Mouse (Mus musculus): ENCODE results near the gene Ccdc194. TPM values are rescaled to one million over a fixed set of nuclear protein-coding genes. Genes with fewer than 3 reads are reported as not detected.

Gene Ccdc194
- total RNA-seq, 2 experiments from 2014 or later, result not detected

DNA sequence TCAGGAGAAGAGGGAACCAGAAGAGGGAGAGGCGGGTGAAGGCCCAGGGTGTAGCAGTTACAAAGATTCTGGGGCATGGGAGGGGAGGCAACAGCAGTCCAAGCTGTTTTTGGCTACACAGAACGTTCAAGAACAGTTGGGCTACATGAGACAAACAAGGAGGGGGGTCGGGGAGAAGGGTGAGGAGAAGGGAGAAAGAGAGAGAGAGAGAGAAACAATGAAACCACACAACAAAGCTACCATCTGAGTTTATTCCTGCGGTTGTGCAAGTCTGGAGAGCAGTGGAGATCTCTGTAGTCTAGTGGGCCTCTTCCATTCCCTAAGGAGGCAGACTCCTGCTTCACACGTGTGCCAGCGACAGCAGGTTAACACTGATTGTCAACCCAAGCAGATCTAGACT is 28.5 kb upstream of the Ccdc194 start:
- DNase-seq, result no peak

DNA sequence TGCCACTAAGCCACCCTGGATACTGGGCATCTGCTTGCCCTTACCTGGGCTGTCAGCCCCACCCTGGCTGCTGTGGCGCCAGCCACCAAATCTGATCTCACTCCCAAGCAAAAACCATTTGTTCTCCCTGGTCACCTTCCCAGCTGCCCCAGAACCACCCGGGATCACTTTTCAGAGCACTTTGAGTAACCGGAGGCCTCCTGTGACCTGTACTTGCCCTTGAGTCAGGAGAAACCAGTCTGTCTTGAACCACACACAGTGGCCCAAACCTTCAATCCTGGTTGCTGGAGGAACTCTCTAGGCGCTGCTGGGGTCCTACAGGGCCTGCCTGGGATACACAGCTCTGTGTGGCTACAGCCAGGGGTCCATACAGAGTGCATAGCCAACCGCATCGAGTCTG is 27.3 kb upstream of the Ccdc194 start:
- DNase-seq, result no peak

DNA sequence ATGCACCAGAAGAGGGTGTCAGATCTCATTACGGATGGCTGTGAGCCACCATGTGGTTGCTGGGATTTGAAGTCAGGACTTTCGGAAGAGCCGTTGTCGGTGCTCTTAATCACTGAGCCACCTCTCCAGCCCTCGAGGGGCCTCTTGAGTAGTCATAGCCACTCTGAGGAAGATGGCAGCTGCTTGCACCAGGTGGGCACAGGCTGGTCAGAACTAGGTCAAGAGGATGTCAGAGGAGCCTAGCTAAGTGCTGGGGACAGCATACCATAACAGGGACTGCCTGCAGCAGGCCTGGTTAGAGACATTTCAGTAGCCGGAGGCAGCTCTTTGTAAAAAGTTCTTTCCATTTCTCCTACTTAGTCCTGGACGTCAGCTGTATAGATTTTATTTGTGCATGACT is 25.2 kb upstream of the Ccdc194 start:
- DNase-seq, result no peak

DNA sequence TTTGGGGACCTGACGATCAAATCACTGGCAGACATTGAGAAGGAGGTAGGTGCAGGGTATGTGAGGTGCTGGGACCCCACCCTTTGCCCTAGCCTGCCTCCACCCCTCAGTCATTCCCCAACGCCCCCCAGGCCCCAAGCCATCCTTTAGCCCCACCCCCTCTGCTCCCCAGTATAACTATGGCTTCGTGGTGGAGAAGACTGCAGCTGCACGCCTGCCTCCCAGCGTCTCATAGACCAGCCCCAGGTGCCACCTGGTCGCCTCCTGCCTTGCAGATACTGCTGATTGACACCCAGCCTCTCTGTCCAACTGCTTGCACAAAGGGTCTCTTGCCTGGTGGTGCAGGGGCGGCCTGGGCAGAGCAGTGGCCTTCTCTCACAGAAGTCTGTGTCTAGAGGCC is 22.1 kb upstream of the Ccdc194 start:
- DNase-seq, result no peak

DNA sequence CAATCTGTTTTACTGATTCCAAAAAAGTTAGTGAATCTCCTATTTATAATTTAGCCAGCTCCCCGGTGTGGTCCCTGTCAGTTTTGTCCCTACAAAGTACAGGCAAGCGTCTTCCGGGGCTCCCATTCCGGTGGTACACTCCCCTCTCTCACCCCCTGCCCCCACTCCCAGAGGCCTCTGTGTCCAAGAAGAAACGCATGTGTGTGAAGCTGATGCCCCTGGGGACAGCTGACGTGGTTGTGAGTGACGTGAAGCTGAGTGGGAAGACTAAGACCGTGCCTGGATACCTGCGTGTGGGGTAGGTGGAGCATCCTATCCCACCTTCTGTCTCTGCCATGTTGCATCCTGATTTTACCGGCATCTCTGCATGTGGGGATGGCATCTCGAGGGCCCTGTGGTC is 19.5 kb upstream of the Ccdc194 start:
- DNase-seq, result no peak

DNA sequence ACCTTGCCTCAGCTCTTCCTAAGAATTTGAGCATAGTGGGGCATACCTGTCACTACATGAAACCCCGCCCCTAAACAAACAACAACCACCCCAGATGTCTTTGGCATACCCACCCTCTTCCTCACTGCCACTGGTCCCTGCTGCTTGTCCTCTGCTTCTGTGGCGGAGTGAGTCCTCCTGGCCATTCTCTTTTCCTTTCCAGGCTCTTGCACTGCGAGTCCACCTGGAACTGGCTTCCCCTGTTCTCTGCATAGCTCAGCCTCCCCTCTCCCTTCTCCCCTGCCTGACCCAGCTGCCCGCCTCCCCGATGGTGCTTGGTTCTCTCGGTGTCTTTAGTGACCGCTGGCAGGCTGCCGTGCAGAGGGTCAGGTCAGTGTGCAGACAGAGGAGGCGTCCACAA is 18.2 kb upstream of the Ccdc194 start:
- no peak for DNase-seq

DNA sequence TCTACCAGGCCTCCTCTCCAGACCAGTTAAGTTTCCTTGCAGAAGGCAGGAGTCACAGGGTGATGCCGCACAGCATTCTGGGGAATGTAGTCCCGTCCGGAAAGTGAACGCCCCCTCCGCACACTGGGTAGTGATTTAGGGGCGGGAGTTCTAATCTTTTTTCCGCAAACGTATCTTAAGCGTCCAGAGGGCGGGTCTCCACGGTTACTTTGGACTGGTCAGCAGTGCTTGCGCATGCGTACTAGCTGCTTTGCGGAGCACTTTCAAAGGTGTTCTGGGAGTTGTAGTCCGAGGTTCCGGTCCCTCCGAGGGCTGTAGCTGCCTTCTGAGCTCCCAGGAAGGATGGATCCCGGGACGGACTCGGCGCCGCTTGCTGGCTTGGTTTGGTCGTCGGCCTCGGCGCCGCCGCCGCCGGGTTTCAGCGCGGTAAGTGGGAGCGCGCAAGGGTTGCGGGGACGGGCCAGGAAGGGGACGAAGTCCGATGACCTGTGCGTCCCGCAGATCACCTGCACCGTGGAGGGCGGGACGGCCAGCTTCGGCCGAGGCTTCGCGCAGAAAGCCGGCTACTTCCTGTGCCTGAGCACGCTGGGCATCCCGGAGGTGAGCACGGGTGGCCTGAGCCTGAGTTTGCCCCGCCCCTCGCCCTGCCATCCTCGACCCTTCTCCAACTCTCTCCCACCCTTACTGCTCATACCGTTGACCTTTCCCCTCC is 17.3 kb upstream of the Ccdc194 start, which contains the start of gene Mvb12a:
Gene Mvb12a, plus strand, starts transcription at position 291 of the 712 bp plus-strand sequence.
- peak; percentile 96 for DNase-seq

DNA sequence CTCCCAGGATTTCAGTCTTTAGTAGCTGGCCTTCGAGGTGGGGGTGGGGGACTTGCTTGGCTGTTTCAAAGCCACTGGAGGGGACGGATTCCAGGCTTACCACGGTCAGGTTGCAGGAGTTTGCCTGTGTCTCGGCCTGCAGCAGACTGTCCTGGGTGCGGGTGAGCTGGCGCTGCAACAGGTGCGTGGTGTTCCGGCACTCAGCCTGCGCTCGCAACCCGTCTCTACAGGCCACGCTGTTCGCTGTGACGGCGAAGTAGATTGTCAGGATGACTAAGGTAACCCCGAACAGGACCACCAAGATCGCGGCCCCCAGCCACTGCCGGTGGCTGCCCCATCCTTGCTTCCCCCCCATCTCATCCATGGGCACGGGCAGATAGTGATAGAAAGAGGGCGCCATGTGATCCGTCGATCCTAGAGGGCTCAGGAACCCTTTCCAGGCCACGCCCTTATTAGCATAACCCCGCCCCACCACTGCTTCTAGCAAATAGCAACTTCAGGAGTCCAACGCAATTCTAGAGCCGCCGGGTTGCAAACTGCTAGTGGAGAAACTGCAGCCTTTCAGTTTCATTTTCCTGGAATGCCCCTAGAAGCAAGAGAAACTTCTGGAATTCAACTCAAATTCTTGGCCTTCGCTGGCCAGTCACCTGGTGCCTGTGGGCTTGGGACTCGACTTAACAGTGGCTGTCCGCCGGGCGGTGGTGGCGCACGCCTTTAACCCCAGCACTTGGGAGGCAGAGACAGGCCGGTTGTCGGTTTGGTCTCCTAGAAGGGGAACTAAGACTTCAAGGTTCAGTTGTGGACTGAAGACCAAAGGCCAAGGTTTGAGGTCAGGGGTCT is 11.7 kb upstream of the Ccdc194 start, which contains the start of gene Bst2:
Gene Bst2, minus strand, starts transcription at position 429 of the 840 bp plus-strand sequence.
- peak; percentile 93 to 95 for DNase-seq

DNA sequence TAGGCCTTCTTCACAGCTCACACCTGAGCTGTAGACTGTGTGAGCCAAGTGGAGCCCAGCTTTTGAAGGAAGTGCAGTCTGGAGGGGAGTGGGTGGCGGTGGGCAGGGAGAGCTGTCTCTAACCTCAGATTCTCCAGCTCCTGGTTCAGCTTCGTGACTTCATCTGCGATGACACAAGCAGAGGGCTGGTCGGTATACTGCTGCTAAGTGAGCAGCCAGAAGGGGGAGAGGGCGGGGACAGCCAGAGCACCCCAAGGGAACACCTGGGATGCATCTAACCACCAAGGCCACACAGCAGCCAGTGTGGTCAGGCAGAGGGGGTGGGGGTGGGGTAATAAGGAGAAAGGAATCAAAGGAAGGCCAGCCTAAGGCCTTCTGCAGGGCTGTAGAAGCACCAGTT is 10.2 kb upstream of the Ccdc194 start:
- DNase-seq, result no peak

DNA sequence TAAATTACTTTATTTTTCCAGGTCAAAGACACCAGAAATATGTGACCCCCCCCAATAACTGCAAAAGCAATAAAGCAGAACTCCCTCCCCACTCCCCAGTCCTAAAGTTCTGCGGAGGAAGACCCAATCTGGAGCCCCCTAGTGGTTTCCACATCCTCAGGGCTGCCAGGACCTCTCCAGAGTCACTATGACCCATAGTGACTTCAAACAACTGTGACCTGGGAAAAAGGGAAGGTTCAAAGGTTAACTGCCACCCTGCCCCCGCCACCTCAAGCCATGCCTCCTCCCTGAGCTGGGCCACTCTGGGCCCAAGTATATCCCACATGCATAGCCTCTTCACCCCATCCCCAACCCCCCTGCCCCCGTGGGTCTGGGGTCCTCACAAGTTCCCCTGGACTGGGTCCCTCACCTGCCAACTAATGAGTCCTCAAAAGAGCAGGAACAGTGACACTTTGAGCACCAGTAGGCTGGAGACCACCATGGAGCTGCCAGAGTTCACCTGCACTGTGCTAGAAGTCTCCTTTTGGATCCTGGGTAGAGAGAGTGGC is 8.8 kb upstream of the Ccdc194 start:
- no peak for DNase-seq

DNA sequence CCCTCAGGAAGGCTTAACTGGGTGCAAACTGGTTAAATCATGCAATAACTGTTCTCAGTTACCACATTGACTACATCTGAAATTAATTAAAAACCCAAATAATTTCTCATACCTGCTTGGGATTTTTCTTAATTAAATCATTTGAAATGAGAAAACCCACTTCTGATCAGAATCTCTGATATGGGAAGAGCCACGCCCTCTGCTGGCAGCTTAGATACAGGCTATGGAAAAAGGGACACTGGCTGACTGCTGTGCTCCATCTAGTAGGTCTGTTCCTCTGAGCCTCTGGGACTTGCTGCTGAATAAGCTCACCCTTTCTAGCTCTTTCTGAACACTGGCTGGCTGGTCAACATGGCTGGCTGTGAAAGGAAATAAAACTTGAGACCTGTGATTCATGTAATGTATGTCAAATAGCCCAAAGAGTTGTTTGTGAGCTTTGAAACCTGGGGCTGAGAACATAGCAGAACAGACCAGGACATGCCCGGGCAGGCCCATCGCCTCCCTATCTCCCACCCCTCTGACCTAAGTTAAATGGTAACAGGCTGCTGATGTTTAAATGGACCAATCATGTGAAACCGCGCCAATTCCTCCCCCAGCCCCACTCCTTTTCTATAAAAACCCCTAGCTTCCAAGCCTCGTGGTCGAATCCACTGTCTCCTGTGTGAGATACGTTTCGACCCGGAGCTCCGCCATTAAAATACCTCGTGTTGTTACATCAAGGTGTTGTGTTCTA is 5.4 kb upstream of the Ccdc194 start:
- DNase-seq, result peak; percentile 37 to 58

DNA sequence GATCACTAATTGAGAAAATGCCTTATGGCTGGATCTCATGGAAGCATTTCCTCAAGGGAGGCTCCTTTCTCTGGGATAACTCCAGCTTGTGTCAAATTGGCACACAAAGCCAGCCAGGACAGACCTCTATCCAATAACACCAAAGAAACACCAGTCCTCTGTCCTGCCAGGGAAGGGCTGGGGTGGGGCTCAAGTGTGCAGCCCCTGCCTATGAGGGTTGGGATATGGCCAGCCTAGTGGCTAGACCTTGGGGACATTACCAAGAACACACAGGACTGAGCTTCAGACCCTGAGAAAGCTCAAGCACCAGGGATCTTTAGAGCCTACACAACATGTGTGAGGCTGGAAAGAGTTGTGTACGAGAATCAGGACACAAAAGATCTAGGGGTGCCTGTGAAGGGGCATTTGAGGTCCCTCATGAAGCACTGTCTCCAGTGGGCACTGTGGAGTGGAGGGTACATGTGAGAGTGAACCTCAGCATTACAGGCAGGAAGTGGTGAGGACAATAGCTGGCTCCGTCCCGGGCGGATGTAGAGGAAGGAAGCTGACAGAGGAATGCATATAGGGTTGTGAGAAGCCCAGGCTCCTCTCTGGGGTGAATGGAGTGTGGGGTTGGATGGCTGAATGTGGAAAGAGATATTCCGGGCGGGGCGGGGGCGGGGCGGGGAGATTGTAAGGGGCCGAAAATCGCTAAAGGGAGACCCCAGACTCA is 3.0 kb upstream of the Ccdc194 start:
- peak in 1 of 2 experiments; percentile 37 for DNase-seq

DNA sequence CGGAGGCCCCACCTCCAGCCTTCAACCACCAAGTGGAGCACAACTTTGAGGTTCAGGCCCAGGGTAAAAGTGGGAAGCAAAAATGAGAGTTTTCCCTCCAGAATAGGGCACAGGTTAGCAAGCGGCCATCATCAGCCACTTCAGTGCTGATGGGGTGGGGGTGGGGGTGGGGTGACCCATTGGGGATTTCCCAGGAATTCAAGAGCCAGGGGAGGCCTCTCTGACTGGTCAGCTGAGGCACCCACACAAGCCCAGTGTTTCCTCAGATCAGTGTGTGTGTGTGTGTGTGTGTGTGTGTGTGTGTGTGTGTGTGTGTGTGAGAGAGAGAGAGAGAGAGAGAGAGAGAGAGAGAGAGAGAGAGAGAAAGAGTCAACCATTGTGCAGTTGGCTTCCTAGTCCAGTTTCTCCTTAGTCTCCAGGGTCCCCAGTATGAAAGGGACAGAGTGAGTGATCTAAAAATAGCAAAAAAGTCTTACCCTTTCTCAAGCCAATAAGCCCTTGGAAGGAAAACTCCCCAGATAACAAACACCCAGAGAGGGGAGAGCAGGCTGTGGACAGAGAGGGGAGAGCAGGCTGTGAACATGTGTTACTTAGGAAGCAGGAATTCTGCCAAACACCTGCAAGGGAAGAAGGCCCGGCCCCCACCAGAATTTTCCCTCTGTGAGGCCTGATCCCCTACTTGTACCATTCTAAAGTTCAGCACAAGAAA is 1.8 kb upstream of the Ccdc194 start:
- no peak for DNase-seq

DNA sequence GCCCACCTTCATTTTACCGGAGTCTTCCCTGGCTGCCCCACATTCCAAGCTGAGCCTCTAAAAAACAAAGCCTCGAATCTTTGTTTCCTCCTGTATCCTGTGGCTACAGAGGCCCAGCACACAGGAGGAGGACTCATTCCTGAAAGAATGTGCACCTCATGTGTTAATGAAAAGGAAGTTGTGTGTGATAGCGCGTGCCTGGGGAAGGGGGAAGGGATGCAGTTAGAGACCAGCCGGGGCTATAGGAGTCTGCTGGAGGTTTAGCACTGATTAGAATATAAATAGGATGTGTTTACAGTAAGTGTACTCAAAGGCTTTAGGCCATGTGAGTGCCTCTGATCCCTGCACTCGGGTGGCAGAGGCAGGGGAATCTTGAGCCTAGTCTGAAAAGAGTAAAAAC is 761 bp upstream of the Ccdc194 start:
- no peak for DNase-seq

DNA sequence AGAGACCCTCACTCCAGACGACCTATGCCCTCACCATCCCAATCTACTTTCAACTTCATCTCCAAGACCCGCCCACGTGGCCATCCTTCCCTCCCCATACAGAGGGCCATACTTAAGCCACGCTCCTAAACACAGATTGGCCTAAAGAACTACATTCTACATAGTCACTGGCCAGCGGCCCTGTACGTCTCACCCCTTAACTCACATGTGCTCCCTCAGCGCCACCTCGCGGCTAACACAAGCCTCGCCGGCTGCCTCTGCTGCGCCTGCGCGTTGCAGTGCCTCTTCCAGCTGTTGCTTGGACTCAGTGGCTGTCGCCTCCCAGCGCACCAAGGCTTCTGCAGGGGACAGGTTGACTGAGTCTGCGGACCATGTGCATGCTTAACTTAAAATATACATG is 3.9 kb downstream of the Ccdc194 start:
- DNase-seq, result peak; percentile 96

DNA sequence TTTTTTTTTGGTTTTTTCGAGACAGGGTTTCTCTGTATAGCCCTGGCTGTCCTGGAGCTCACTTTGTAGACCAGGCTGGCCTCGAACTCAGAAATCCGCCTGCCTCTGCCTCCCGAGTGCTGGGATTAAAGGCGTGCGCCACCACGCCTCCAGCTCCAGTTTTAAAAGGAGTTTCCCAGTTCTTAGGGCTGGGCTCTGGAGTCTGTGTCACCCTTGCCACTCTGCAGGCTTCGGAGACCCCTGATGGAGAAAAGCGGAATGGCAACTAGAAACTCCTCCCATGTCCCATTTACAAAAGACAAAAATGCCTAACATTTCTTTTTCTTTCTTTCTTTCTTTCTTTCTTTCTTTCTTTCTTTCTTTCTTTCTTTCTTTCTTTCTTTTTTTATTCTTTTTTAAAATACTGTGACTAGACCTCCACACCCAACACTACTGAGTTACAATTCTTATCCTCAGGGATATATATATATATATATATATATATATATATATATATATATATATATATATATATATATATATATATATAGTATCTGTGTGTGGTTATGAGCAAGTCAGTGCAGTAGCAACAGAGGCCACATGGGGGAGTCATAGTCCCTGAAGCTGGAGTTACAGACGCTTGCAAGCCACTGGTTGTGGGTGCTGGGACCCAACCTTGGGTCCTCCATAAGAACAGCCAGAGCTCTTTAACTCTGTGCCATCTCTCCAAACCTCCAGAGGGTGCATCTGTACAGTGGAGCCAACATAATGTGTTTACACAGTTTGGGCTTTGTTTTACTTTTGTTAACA is 6.3 kb downstream of the Ccdc194 start:
- peak; percentile 71 to 81 for DNase-seq

DNA sequence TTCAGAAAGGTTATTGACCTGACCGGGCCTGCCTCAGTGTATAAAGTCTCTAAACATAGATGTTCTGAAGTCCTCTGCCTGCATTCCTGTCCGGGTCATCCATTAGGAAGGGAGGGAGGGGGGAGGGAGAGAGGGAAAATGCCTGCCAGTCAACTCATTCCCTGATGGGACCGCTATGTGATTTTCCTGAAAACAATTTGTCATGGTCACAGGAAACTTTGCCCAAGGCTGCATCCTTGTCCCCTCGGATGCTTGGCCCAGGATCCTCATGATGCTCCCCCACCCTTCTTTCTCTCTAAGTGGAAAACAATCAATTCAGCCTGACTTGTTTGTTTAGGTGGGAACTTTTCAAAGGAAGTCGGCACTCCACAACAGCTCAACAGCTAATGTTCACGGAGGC is 8.7 kb downstream of the Ccdc194 start:
- peak in 1 of 2 experiments; percentile 44 for DNase-seq

DNA sequence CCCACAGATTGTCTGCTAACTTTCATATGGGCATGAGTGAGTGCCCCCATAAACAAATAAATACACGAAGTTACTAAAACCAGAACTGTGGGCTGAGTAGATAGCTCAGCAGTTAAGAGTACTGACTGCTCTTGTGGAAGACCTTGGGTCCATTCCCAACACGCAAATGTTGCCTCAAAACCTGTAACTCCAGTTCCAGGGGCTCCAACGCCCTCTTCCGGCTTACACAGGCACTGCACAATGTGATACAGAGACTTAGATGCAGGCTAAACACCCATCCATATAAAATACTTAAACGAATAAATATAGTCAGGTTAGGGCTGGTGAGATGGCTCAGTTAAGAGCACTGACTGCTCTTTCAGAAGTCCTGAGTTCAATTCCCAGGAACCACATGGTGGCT is 10.5 kb downstream of the Ccdc194 start:
- DNase-seq, result no peak

DNA sequence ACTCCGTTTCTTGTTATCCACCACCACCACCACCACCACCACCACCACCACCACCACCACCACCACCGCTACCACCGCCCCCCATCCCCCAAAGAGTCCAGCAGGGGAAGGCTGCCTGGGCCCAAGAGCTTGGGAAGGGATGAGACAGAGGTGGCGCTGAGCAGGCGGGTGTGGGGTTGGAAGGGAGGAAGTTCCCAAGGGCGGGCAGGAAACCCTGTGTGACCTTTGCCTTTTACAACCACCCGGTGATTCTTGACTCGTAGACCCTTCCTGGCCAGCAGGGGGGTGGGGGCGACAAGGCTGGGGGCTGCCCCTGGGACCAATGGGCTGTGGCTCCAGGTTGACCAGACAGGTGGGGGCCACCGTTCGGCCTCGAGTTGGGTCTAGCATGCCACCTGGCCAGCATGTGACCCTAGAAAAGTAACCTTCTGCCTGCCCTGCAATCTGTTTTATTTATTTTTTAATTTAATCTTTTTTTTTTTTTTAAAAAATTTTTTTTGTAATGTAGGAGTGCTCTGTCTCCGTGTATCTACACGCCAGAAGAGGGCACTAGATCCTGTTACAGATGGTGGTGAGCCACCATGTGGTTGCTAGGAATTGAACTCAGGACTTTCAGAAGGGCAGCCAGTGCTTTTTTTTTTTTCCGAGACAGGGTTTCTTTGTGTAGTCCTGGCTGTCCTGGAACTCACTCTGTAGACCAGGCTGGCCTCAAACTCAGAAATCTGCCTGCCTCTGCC is 12.3 kb downstream of the Ccdc194 start:
- peak; percentile 28 to 41 for DNase-seq
